Mouse (Mus musculus): ENCODE results near the gene Sbno2.

- TF ChIP-seq CTCF (IDR thresholded peaks at IDR 0.05; ENCODE audit: extremely low read depth, insufficient read length, insufficient replicate concordance, low read depth, low read length) (no peak), POLR2A (IDR thresholded peaks at IDR 0.05; ENCODE audit: low read depth, low read length) (no peak)
Observed at GRCm38 (mm10) chr10:80057683-80058326, 47.6 kb downstream of the Sbno2 start.

Data from small intestine, adult 2 months (tissue).